Mouse (Mus musculus): ENCODE measurements around the gene Alk. TPM values are rescaled to one million over a fixed set of nuclear protein-coding genes. Genes with fewer than 3 reads are reported as not detected.
A peak's percentile ranks its signal among the peaks of the same experiment; 100 is the strongest.

The Alk gene
- 0.17 and 0.39 TPM in 2 replicates for polyA plus RNA-seq (2014; fragmentation: Nextera tagmentation; extraction: Ambion mirVana)

DNA sequence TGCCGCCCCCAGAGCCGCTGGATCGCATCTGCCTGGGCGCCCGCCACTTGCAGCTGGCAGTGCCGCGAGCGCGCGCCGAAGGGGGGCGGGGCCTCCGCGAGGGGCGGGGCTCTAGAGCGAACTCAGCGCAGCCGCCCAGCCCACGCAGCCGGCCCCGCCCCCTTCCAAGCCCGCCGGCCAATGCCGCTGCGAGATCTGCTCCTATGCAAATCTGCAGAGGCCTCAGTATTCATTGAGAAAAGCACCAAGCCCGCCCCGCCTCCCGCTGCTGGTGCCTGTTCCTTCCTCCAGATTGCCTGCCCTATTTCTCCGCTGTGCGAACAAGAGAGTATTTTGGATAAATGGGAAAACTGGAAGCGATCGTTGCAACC, at the start of gene Alk:
Gene Alk (minus strand): TSS at position 18 of the 371 bp plus-strand sequence.
- Histone ChIP-seq H3K9ac (ENCODE audit: low read depth, low read length) (no peak within 1 kb of the TSS), H3K4me1 (ENCODE audit: control insufficient read depth, insufficient read depth, low read length) (no peaks in the 10 kb centered on the region; the same call in 1 of the 2 replicates), H3K4me3 (ENCODE audit: low read depth, low read length) (peak within 1 kb of the TSS; percentile 53), H3K27me3 (ENCODE audit: control insufficient read depth, insufficient read depth, low read length) (peaks cover 29% of the 10 kb centered on the region), H3K4me2 (peak within 1 kb of the TSS; percentile 86), H3K36me3 (ENCODE audit: control insufficient read depth, insufficient read depth, low read length) (no peaks in the 10 kb centered on the region), H3K9me3 (replicated peaks; ENCODE audit: control insufficient read depth, low read length) (no peaks in the 10 kb centered on the region), H3K27ac (ENCODE audit: low read depth, low read length) (no peak within 1 kb of the TSS)
- 1% methylated on average over 24 of the region's 32 CpGs for WGBS (ENCODE audit: insufficient replicate concordance)
- ATAC-seq (replicated peaks; ENCODE audit: insufficient number of reproducible peaks, low FRiP score, low TSS enrichment) = peak; percentile 88

DNA sequence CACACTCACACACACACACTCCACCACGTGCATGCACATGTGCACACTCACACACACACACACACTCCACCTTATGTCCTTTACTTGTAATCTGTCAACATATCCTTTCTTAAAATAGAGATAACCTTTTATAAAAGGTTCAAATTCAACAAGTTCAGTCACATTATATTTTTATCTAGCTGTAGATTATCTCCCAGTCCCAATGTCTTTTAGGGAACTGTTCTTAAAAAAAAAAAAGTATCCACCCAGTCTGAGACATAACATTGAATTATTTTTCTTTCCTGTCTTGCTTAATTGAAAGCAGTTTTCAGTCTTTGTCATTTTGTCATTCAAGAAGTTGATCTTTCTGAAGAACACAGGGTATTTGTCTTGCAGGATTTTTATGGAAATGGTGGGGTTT, 48.4 kb upstream of the Alk start:
- no peaks in the 10 kb centered on the region for H3K36me3 ChIP-seq (ENCODE audit: control insufficient read depth, insufficient read depth, low read length)
- no peak overlapping the region for H3K4me2 ChIP-seq
- peaks cover 5% of the 10 kb centered on the region; the same call in 1 of the 2 replicates for H3K4me1 ChIP-seq (ENCODE audit: control insufficient read depth, insufficient read depth, low read length)
- ATAC-seq (replicated peaks; ENCODE audit: insufficient number of reproducible peaks, low FRiP score, low TSS enrichment) = no peak
- no peak overlapping the region for H3K27ac ChIP-seq (ENCODE audit: low read depth, low read length)
- H3K27me3 ChIP-seq (ENCODE audit: control insufficient read depth, insufficient read depth, low read length) = no peaks in the 10 kb centered on the region
- no peak overlapping the region for H3K9ac ChIP-seq (ENCODE audit: low read depth, low read length)
- H3K9me3 ChIP-seq (replicated peaks; ENCODE audit: control insufficient read depth, low read length) = no peaks in the 10 kb centered on the region
- WGBS (ENCODE audit: insufficient replicate concordance) = 68% methylated on average over 1 of the region's 1 CpGs
- H3K4me3 ChIP-seq (ENCODE audit: low read depth, low read length) = no peak overlapping the region

DNA sequence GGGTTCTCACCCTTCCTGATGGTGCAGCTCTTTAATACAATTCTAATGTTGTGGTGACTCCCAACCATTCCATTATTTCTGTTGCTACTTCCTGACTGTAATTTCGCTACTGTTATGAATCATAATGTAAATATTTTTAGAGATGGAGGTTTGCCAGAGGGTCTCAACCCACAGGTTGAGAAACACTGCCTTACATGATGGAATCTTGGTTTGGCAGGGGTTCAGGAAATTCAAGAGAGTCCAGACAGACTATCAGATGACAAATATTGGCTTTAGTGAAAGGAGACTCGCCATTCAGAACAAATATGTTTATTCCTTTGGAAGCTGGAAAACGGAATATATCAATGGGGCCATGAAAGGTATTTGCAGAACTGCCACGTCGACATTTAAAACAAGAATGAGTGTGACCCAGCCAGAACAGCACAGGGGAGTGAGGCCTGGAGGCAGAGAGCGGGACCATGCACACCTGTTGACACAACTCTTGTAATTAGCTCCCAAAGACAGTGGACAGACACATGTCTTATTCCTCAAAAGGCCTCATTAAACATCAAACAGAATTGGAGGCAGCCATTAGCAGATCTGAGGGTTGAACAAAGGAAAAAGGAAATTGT, 44.3 kb upstream of the Alk start:
- ATAC-seq (replicated peaks; ENCODE audit: insufficient number of reproducible peaks, low FRiP score, low TSS enrichment) = no peak
- WGBS (ENCODE audit: insufficient replicate concordance) = 57% methylated on average over 6 of the region's 6 CpGs

DNA sequence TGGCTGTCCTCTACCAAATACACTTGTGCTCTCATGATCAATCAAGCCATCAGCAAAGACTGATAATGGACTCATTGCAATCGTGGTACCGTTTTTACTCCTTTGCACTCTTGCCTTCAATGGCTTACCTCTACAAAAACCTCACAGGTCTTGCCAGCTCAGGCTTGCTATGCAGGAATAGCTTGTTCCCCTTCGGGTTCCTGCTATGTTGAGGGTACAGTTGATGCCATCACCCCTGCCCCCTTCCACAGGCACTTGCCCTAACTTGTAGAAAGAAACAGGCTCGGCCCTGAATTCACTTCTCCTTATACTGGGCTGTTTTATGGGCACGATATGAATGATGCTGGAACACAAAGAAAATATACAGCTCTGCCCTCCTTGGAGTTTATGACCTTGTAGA, 41.7 kb upstream of the Alk start:
- no peak overlapping the region for H3K27ac ChIP-seq (ENCODE audit: low read depth, low read length)
- H3K36me3 ChIP-seq (ENCODE audit: control insufficient read depth, insufficient read depth, low read length) = no peaks in the 10 kb centered on the region
- H3K27me3 ChIP-seq (ENCODE audit: control insufficient read depth, insufficient read depth, low read length) = no peaks in the 10 kb centered on the region
- H3K4me3 ChIP-seq (ENCODE audit: low read depth, low read length) = no peak overlapping the region
- H3K9ac ChIP-seq (ENCODE audit: low read depth, low read length) = no peak overlapping the region
- no peak for ATAC-seq (replicated peaks; ENCODE audit: insufficient number of reproducible peaks, low FRiP score, low TSS enrichment)
- 72% methylated on average over 5 of the region's 5 CpGs for WGBS (ENCODE audit: insufficient replicate concordance)
- H3K4me2 ChIP-seq = no peak overlapping the region
- no peaks in the 10 kb centered on the region for H3K9me3 ChIP-seq (replicated peaks; ENCODE audit: control insufficient read depth, low read length)
- no peaks in the 10 kb centered on the region for H3K4me1 ChIP-seq (ENCODE audit: control insufficient read depth, insufficient read depth, low read length)

More for the DNA sequence above, 44.3 kb upstream of the Alk start:
- Histone ChIP-seq H3K4me2 (no peak overlapping the region), H3K36me3 (ENCODE audit: control insufficient read depth, insufficient read depth, low read length) (no peaks in the 10 kb centered on the region), H3K4me1 (ENCODE audit: control insufficient read depth, insufficient read depth, low read length) (no peaks in the 10 kb centered on the region), H3K27ac (ENCODE audit: low read depth, low read length) (no peak overlapping the region), H3K9ac (ENCODE audit: low read depth, low read length) (no peak overlapping the region), H3K4me3 (ENCODE audit: low read depth, low read length) (no peak overlapping the region), H3K27me3 (ENCODE audit: control insufficient read depth, insufficient read depth, low read length) (no peaks in the 10 kb centered on the region), H3K9me3 (replicated peaks; ENCODE audit: control insufficient read depth, low read length) (no peaks in the 10 kb centered on the region)

DNA sequence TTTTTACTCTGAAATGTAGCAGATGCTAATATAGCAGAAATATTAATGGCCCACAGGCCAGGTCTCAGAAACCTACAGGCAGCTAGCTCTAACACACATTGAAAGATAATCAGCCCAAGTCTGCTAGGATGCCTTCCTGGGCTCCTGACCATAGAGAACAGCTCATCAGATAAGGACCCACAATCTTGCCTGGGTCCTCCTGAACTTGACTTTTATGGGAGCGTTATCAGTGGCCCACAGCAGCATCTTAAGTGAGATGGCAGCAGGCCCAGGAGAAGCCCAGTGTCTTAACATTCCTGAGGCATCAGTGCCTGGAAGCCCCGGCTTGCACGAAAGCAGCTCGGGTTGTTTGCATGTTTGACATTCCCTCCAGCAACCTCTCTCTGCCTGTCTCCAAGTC, 35.7 kb upstream of the Alk start:
- H3K4me3 ChIP-seq (ENCODE audit: low read depth, low read length) = no peak overlapping the region
- no peak overlapping the region for H3K4me2 ChIP-seq
- ATAC-seq (replicated peaks; ENCODE audit: insufficient number of reproducible peaks, low FRiP score, low TSS enrichment) = no peak
- H3K9ac ChIP-seq (ENCODE audit: low read depth, low read length) = no peak overlapping the region
- H3K36me3 ChIP-seq (ENCODE audit: control insufficient read depth, insufficient read depth, low read length) = no peaks in the 10 kb centered on the region
- H3K4me1 ChIP-seq (ENCODE audit: control insufficient read depth, insufficient read depth, low read length) = no peaks in the 10 kb centered on the region; the same call in 1 of the 2 replicates
- no peak overlapping the region for H3K27ac ChIP-seq (ENCODE audit: low read depth, low read length)
- 37% methylated on average over 4 of the region's 4 CpGs for WGBS (ENCODE audit: insufficient replicate concordance)
- no peaks in the 10 kb centered on the region for H3K27me3 ChIP-seq (ENCODE audit: control insufficient read depth, insufficient read depth, low read length)
- no peaks in the 10 kb centered on the region for H3K9me3 ChIP-seq (replicated peaks; ENCODE audit: control insufficient read depth, low read length)

DNA sequence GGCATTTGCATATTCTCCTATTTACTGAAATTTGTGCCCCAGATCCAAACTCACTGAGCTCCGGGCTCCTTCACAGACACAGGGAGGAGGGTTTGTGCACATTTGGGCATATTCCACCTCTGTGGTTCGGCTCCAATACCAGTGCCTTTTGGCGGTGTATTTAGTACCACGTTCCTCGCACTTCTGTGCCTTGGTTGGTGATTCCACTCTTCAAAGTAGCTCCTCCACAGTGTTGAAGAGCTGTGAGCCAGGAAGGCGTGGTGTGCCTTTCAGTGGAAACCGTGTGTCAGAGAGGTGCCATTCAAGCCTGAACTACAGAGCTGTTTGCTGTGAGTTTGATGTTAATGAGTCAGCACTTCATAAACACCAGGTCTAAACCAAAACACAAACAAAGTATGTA, 35.0 kb upstream of the Alk start:
- no peaks in the 10 kb centered on the region for H3K27me3 ChIP-seq (ENCODE audit: control insufficient read depth, insufficient read depth, low read length)
- H3K4me3 ChIP-seq (ENCODE audit: low read depth, low read length) = no peak overlapping the region
- ATAC-seq (replicated peaks; ENCODE audit: insufficient number of reproducible peaks, low FRiP score, low TSS enrichment) = no peak
- H3K9me3 ChIP-seq (replicated peaks; ENCODE audit: control insufficient read depth, low read length) = no peaks in the 10 kb centered on the region
- H3K4me1 ChIP-seq (ENCODE audit: control insufficient read depth, insufficient read depth, low read length) = no peaks in the 10 kb centered on the region; the same call in 1 of the 2 replicates
- WGBS (ENCODE audit: insufficient replicate concordance) = 78% methylated on average over 7 of the region's 7 CpGs
- no peak overlapping the region for H3K9ac ChIP-seq (ENCODE audit: low read depth, low read length)
- no peak overlapping the region for H3K27ac ChIP-seq (ENCODE audit: low read depth, low read length)
- no peaks in the 10 kb centered on the region for H3K36me3 ChIP-seq (ENCODE audit: control insufficient read depth, insufficient read depth, low read length)
- no peak overlapping the region for H3K4me2 ChIP-seq

DNA sequence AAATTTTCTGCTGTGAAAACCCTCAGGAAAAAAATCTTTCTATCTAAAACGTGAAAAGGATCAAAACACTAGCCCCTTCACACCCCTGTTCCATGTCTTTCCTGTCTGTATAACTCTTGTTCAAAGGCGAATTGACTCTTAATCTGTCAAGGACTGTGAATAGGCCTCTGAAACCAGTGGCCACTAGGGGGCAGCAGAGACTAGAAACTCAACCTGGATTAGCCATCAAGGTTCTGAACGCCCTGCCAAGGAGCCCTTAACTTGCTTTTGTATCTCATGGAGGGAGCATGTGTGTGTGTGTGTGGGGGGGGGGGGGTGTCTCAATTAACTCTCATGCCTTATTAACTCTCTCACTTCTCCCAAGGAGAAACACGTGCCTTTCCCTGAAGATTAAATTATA, 1.8 kb upstream of the Alk start:
- no peak overlapping the region for H3K4me3 ChIP-seq (ENCODE audit: low read depth, low read length)
- no peak overlapping the region for H3K9ac ChIP-seq (ENCODE audit: low read depth, low read length)
- ATAC-seq (replicated peaks; ENCODE audit: insufficient number of reproducible peaks, low FRiP score, low TSS enrichment) = no peak
- peaks cover 29% of the 10 kb centered on the region for H3K27me3 ChIP-seq (ENCODE audit: control insufficient read depth, insufficient read depth, low read length)
- H3K9me3 ChIP-seq (replicated peaks; ENCODE audit: control insufficient read depth, low read length) = no peaks in the 10 kb centered on the region
- WGBS (ENCODE audit: insufficient replicate concordance) = 10% methylated on average over 4 of the region's 4 CpGs
- no peaks in the 10 kb centered on the region for H3K36me3 ChIP-seq (ENCODE audit: control insufficient read depth, insufficient read depth, low read length)
- H3K4me1 ChIP-seq (ENCODE audit: control insufficient read depth, insufficient read depth, low read length) = no peaks in the 10 kb centered on the region; the same call in 1 of the 2 replicates
- H3K4me2 ChIP-seq = no peak overlapping the region
- H3K27ac ChIP-seq (ENCODE audit: low read depth, low read length) = no peak overlapping the region

DNA sequence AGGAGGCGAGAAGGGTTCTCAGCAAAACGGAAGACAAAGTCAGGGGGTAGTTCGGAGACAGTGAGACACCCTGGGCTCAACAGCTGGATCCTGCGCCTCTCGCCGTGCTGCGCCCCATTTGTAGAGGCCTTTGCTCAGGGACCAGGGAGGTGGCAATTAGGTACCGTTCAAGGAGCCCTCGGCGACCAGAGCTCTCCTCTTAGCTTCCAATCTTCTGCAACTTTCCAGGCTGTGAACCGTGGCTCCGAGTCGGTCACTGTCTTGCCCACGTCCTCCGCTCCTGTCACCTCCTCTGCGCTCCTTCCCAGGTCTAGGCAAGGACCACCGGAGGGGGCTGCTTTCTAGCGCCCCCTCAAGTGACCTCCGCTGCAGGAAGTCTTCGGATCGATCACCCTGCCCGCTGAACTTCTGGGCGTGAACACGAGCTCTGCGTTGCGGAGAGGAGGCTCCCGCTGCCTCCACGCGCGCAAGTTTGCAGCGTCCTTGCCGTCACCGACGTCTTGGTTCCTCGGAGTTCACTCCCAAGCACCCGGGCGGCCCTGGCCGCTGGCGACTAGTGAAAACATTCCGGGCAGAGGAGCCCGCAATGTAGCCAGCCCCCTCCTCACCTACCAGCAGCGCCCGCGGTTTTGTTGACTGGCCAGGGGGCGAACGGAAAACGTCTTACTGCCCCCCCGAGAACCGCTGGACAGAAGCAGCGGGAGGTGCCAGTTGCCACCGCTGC, 379 bp downstream of the Alk start:
- Histone ChIP-seq H3K27ac (ENCODE audit: low read depth, low read length) (no peak overlapping the region), H3K27me3 (ENCODE audit: control insufficient read depth, insufficient read depth, low read length) (peaks cover 29% of the 10 kb centered on the region), H3K4me2 (peak overlapping the region; percentile 86), H3K4me3 (ENCODE audit: low read depth, low read length) (peak overlapping the region; percentile 53), H3K9ac (ENCODE audit: low read depth, low read length) (no peak overlapping the region), H3K4me1 (ENCODE audit: control insufficient read depth, insufficient read depth, low read length) (no peaks in the 10 kb centered on the region; the same call in 1 of the 2 replicates), H3K36me3 (ENCODE audit: control insufficient read depth, insufficient read depth, low read length) (no peaks in the 10 kb centered on the region), H3K9me3 (replicated peaks; ENCODE audit: control insufficient read depth, low read length) (no peaks in the 10 kb centered on the region)
- 2% methylated on average over 51 of the region's 51 CpGs for WGBS (ENCODE audit: insufficient replicate concordance)
- ATAC-seq (replicated peaks; ENCODE audit: insufficient number of reproducible peaks, low FRiP score, low TSS enrichment) = peak; percentile 15; the same call in 1 of the 2 replicates

Measured in heart, embryonic 11.5 days (tissue).